Mouse (Mus musculus) C2C12 (cell line): ENCODE results near the gene Ficd. TPM values are rescaled to one million over a fixed set of nuclear protein-coding genes. Genes with fewer than 3 reads are reported as not detected.

Experiments
- H3K27me3 ChIP-seq: one replicate; pipeline ENCODE4 v1.6.1; 2011; ENCODE audit not compliant: control insufficient read depth, insufficient read depth, insufficient read length
- H3K36me3 ChIP-seq: one replicate; pipeline ENCODE4 v1.6.1; 2011; ENCODE audit not compliant: control insufficient read depth, insufficient read depth
- H3K4me3 ChIP-seq: one replicate; pipeline ENCODE4 v1.5.1; 2011; ENCODE audit warnings: mild to moderate bottlenecking, control low read depth; ENCODE audit not compliant: poor library complexity, insufficient read depth, severe bottlenecking
- H3K79me2 ChIP-seq: one replicate; pipeline ENCODE4 v1.6.1; 2011; ENCODE audit not compliant: control insufficient read depth, insufficient read depth
- H3K79me3 ChIP-seq: one replicate; pipeline ENCODE4 v1.6.1; 2011; ENCODE audit warnings: low read depth, control low read depth
- H3ac ChIP-seq: one replicate; pipeline ENCODE3; 2011; ENCODE audit warnings: low read depth; ENCODE audit not compliant: control insufficient read depth, insufficient read length
- CEBPB ChIP-seq: IDR thresholded peaks from one replicate; pipeline ENCODE4 v1.6.1; 2011; ENCODE audit warnings: low read depth, mild to moderate bottlenecking, control low read depth, moderate library complexity
- CTCF ChIP-seq: IDR thresholded peaks from one replicate; pipeline ENCODE4 v1.5.1; 2011; ENCODE audit not compliant: control insufficient read depth, insufficient read depth, insufficient read length
- FOSL1 ChIP-seq: IDR thresholded peaks from one replicate; pipeline ENCODE4 v1.8.0; 2011; ENCODE audit warnings: mild to moderate bottlenecking, low read length; ENCODE audit not compliant: poor library complexity, insufficient read depth, severe bottlenecking
- MAX ChIP-seq: IDR thresholded peaks from one replicate; pipeline ENCODE4 v1.6.1; 2011; ENCODE audit warnings: mild to moderate bottlenecking, control low read depth
- MYOD1 ChIP-seq: IDR thresholded peaks from one replicate; pipeline ENCODE4 v1.6.1; 2011; ENCODE audit warnings: low read depth; ENCODE audit not compliant: control insufficient read depth, insufficient read length
- MYOG ChIP-seq: IDR thresholded peaks from one replicate; pipeline ENCODE4 v1.6.1; 2011; ENCODE audit not compliant: control insufficient read depth, insufficient read length; ENCODE audit errors: extremely low read depth
- USF1 ChIP-seq: IDR thresholded peaks from one replicate; pipeline ENCODE4 v1.6.1; 2011; ENCODE audit warnings: low read depth, mild to moderate bottlenecking, control low read depth, moderate library complexity
- polyA plus RNA-seq: library from polyadenylated mRNA; unstranded; fragments of >200 nt; fragmentation: generic; extraction: Trizol; gene quantifications from one replicate; pipeline ENCODE4 v1.2.1, GENCODE M21; 2012; ENCODE audit warnings: missing spikeins

Gene Ficd
- polyA plus RNA-seq, 1 experiment = 2.6 TPM

DNA sequence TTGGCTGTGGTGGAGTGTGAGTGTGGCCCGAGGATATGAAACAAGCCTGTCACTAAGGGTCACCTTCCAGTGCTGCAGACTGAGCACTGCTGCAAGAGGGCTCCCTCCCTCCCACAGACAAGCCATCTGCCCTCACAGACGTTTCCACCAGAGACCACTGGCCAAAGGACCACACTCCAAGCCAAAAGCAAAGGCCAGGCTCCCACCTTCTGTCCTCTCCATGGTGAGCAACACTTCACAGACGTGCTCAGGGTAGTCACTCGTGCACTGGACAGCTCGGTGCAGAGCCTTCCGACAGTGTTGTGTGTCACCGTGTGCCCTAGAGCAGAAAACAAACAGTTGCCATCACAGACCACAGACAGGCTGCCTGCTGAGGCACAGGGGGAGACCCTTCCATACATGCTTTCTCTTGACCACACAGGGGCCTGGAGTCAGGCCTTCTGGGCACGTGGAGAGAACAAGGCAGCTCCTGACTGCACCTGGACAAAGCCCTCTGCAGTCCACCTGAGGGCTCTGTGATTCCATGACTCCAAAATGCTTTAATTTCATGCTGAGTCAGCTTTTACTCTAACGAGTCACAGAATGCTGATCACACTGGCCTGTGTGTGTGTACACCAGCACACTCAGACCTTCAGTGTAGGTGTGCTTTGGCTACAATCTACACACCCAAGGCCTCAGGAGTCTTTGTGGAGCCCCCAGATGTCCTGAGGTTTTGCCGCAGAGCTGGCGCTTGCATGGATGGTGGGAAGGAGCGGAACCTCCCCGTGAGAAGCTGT is 13.1 kb downstream of the Ficd start:
- no peaks in the 10 kb centered on the region for H3K27me3 ChIP-seq
- no peak overlapping the region for H3K4me3 ChIP-seq
- H3K79me2 ChIP-seq = no peaks in the 10 kb centered on the region
- H3ac ChIP-seq = no peak overlapping the region
- no peaks in the 10 kb centered on the region for H3K79me3 ChIP-seq
- H3K36me3 ChIP-seq = peaks cover 94% of the 10 kb centered on the region
- TF ChIP-seq MAX (no peak), FOSL1 (no peak), CTCF (no peak)

GRCm38 (mm10) chr5:113751521-113752157 is 16.0 kb downstream of the Ficd start:
- no peaks in the 10 kb centered on the region for H3K79me3 ChIP-seq
- H3K36me3 ChIP-seq = peaks cover 94% of the 10 kb centered on the region
- H3ac ChIP-seq = no peak overlapping the region
- H3K27me3 ChIP-seq = no peaks in the 10 kb centered on the region
- H3K4me3 ChIP-seq = no peak overlapping the region
- TF ChIP-seq MYOG (no peak), MYOD1 (no peak), CTCF (no peak), FOSL1 (no peak), CEBPB (no peak), MAX (no peak), USF1 (no peak)
- peaks cover 6% of the 10 kb centered on the region for H3K79me2 ChIP-seq

DNA sequence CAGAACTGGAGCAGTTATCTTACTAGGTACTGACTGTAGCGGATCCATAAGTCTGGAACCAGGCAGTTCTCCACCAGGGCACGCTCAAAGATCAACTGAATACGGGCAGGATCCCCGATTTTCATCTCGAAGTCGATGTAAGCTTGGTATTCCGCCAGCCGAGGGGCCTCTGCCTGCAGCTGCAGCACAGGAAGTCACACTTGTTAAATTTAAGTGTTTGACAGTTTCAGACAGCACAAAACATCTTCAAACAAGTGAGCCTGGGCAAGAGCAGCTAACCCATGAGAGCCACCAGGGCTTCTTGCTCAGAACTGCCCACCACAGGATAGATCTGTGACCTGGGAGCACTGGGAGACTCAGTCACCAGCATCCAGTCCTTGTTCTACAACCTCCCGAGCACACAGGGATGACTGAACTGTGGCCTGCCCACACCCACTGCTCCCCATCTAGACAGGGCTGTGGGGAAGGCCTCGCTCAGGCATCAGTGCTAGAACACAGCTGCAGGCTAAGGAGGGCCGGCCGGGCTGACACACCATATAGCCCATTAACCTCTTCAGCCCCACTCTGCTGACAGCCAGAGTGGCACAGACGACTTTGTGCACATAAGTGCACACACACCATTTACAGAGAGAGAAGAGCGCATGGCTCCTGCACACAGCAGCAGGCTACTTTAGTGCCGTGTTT is 19.9 kb downstream of the Ficd start:
- Histone ChIP-seq H3K79me2 (peaks cover 44% of the 10 kb centered on the region), H3K4me3 (no peak overlapping the region), H3ac (no peak overlapping the region), H3K27me3 (no peaks in the 10 kb centered on the region), H3K79me3 (peaks cover 9% of the 10 kb centered on the region), H3K36me3 (peaks cover 96% of the 10 kb centered on the region)
- no peak for TF ChIP-seq MYOD1
- TF ChIP-seq CEBPB = no peak

GRCm38 (mm10) chr5:113761585-113761984 is 26.0 kb downstream of the Ficd start:
- Histone ChIP-seq H3K36me3 (peaks cover 70% of the 10 kb centered on the region), H3K4me3 (no peak overlapping the region), H3K27me3 (no peaks in the 10 kb centered on the region), H3K79me3 (peaks cover 47% of the 10 kb centered on the region), H3K79me2 (peaks cover 85% of the 10 kb centered on the region), H3ac (no peak overlapping the region)
- TF ChIP-seq FOSL1 (no peak), MYOD1 (no peak), USF1 (no peak), MYOG (no peak), CEBPB (no peak), MAX (no peak), CTCF (no peak)

DNA sequence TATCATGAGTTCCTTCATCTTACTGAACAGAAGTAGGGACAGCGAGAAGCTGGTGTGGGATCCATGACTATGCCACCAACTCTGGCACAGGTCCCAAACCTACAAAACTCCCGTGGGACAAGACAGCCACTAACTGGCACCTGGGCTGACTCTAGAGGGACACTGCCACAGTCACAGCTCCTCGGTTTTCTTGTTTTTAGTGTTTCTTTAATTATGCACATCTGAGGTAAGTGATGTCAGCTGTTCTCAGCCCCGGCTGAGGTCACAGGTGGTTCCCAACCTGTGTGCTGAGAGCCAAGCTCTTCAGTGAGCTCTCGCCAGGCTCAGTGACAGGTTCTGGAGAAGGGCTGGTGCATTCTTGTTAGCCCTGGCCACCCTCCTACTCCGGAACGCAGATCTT is 28.8 kb downstream of the Ficd start:
- TF ChIP-seq CEBPB (no peak), FOSL1 (no peak), CTCF (no peak), MYOG (no peak), MAX (no peak), USF1 (no peak), MYOD1 (no peak)
- Histone ChIP-seq H3K27me3 (no peaks in the 10 kb centered on the region), H3K79me3 (peaks cover 70% of the 10 kb centered on the region), H3K79me2 (peaks cover 85% of the 10 kb centered on the region), H3ac (no peak overlapping the region), H3K4me3 (no peak overlapping the region), H3K36me3 (peaks cover 60% of the 10 kb centered on the region)
